Mouse (Mus musculus) adrenal gland, adult 18-20 months (tissue): ENCODE data around the gene Nemp2. TPM values are rescaled to one million over a fixed set of nuclear protein-coding genes. Genes with fewer than 3 reads are reported as not detected.

Experiments used
- DNase-seq, 2 experiments: peaks; one replicate each; pipeline ENCODE4 v3.0.0; 2021 to 2022; ENCODE audit warnings: low spot score in 2 of 2
- long read RNA-seq, 2 experiments: library from polyadenylated mRNA; stranded (forward); transcript quantifications; one replicate each; pipeline ENCODE4 v2.0.0; 2021
- total RNA-seq, 2 experiments: library from RNA; stranded (reverse); gene quantifications; 1 replicate in 1 of 2; 2 replicates in 1 of 2; pipeline ENCODE4 v1.2.3; 2021

Nemp2 gene
- total RNA-seq, result 1 to 10 TPM; 1.5 to 1.9 TPM
- long read RNA-seq, experiment 1, result 0 reads
- long read RNA-seq, experiment 2, result 0 reads

DNA sequence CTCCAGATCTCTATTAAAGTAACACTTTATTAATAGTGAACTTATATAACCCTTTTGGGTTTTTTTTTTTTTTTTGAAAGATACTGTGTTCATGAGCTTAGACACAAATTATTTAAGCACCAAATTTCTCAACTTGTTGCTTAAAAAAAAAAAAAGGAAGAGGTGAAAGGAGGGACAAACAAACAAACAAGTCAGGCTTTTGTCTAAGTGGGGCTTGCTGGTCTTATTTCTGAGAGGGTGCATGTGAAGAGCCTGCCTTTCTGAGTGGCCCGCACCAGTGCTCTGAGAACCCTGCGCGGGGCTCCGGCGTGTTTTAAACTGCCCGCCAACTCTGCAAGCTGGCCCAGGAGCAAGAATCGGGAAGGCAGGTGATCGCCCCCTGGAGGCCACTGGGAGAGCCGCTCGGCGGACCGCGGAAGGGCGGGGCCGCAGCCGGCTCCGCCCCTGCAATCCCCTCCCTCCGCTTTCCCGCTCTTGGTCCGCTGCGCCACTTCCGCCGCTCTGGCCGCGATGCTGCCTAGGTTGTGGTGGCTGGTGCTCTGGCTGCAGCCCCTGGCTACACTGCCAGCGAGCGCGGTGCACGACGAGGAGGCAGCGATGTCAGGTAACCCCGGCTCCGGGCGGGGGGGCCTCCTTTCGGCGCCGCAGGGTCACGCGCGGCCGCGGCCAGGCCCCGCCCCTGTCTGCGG is at the start of gene Nemp2:
Gene Nemp2, plus strand, starts transcription at position 456 of the 689 bp plus-strand sequence.
- DNase-seq, result peak; percentile 94 to 97

DNA sequence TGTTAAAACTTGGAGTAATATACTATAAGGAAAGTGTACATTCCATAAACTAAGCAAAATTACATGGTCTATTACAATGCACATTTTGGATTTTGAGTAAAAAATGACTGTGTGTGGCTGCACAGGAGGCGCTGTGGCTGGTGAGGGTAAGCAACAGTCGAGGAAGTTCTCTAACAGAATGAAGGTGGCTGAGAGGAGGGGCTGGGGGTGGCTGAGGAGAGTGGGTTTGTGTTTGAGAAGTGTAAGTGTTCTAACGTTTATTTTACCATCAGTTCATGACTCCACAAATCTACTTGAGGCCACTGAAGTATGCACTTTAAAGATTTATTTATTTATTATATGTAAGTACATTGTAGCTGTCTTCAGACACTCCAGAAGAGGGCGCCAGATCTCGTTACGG is 48.8 kb upstream of the Nemp2 start:
- DNase-seq, result no peak

GRCm38 (mm10) chr1:52582866-52583265 is 47.6 kb upstream of the Nemp2 start:
- DNase-seq, result no peak

- DNase-seq, result no peak
These were observed 33.4 kb upstream of the Nemp2 start for GRCm38 (mm10) chr1:52596982-52597646.

- peak; percentile 55 to 56 for DNase-seq
These were observed 32.7 kb upstream of the Nemp2 start for GRCm38 (mm10) chr1:52597761-52598160.

DNA sequence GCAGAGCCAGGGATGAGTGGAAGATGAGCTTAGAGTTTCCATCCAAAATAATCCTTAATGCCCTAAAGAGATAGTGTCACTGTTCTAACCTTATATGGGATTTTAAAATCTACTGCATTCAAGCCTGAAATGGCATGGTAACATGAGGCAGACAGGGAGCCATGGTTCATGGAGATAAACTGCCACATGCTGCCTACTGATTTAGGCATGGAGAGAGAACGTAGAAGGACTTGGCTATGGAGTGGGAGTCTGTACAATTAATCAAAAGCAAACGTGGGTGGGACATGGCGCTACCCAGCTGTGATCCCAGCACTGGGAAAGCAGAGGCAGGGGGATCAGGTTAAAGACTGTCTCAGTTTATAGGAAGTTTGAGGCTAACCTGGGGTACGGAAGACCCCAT is 32.1 kb upstream of the Nemp2 start:
- DNase-seq, result no peak

DNA sequence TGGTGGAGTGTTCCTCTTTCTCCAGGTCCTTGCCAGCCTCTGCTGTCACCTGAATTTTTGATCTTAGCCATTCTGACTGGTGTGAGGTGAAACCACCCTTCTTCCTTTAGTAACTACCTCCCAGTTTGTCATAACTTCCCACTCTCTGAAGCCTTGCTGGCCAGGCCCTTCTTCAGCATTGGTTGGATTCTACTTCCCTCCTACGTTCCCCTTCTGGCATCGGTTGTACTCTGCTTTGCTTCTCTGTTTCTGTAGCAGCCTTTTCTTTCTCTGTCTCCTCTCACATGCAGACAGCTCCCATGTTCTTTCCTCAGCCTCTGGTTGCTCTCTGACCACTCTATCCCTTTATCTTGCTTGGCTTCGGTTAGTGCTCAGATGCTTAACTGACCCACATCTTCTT is 29.0 kb upstream of the Nemp2 start:
- DNase-seq, result no peak

DNA sequence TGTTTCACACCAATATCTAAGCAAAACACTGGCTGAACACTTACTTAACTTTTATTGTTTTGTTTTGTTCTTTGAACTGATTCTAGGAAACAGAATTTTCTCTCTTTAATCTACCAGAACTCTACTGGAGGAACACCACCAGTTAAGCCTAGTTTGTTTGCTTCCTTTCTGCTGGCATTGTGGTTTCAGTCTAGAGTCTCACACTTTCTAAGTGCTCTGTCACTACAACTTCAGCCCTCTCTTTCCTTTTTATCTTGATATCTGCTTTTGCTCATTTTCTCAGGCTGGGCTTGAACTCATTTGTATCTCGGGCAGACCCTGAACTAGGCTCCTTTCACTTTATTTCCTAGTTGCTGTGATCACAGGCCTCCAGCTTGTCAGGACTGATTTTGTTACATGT is 22.8 kb upstream of the Nemp2 start:
- no peak for DNase-seq

GRCm38 (mm10) chr1:52608486-52608885 is 22.0 kb upstream of the Nemp2 start:
- DNase-seq, result no peak

DNA sequence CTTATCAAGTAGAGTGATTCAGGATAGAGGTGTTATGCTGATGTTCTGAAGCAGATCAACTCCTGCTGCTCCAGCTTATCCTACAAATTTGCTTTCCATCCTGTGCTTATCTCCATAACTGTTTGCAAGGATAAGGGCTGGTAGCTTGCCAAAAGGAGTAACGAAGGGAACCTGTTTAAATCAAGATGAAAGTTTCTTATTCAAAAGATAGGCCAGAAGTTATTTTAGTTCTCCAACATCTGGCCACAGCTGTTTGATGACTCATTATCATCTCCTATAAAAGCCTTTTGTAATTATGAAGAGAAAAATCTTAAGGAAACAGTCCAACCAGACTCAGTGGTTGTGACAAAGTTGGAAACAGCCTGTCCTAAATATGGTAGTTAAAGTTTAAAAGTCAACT is 12.3 kb upstream of the Nemp2 start:
- no peak for DNase-seq

- DNase-seq, result no peak
These were observed 10.1 kb upstream of the Nemp2 start for GRCm38 (mm10) chr1:52620442-52620841.

DNA sequence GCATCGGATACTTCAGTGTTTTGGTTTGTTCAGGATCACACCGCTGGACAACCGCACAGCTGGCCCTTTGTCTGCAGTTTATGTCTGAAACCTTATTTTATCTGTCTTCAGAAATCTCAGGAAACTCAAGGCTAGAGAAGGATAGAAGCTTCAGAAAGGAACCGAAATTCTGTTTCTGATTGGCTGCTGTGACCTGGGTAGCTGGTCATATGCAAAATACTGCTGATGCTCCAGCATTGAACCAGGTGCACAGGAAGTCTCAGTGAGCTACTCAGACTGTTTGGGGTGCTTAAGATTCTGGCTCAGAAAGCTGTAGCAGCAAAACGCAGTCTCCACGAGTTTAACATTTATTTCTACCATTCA is 415 bp downstream of the Nemp2 start:
- DNase-seq, result no peak

DNA sequence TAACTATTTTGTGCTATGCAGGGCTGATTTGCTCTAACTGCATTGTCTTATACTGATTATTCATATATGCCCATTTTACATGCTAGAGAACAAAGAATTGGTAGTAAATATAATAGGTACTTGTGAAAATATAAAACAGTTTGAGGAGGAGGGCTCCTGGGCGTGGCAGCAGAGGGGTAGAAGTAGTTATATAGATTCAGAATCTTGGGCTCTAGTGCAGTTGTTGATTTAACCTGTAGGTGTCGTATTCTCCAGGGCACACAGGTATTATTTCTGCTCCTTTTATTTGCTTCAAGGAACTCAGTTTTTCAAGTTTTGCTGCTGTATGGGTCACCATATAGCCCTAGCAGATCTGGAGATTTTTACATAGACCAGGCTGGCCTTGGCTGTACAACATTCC is 1.1 kb downstream of the Nemp2 start:
- no peak for DNase-seq

- DNase-seq, result no peak
These were observed 3.7 kb downstream of the Nemp2 start for GRCm38 (mm10) chr1:52634251-52634650.

- DNase-seq, result no peak
These were observed 5.4 kb downstream of the Nemp2 start for GRCm38 (mm10) chr1:52635932-52636331.

DNA sequence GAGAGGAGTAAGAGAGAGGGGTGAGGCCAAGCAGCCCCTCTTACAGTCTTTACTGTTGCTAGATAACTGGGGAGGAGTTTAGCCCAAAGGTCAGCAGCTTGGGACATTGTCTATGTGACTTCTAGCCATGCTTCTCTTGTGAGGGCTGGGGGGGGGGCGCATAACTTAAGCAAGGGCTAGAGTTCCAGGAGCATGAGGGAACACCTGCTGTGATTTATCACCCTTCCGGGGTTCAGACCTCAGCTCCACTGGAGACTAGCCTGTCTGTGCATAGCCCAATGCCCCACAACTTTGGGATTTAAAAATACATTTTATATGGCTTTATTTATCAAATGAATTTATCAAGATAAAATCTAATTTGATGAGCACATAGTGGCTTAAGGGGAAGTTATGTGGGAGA is 7.6 kb downstream of the Nemp2 start:
- no peak for DNase-seq

DNA sequence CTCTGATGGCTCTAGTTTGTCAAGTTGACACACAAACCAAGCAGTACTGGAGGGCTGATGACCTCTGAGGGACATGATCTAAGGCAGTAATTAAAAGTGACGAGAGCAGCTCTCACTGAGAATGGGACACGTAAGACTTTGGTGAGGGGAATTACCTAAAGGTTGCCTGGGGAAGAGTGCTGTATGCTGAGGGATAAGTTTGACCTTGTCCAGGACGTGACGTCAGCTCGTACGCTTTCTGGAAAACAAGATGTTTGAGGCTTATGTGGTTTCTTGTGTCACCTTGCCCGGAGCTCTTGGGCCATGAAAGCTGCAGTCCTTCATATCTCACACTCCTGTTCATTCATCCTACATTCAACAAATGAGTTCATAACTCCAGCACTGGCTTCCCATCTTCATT is 8.6 kb downstream of the Nemp2 start:
- DNase-seq, result no peak

- no peak for DNase-seq
These were observed 9.8 kb downstream of the Nemp2 start for GRCm38 (mm10) chr1:52640266-52640665.

DNA sequence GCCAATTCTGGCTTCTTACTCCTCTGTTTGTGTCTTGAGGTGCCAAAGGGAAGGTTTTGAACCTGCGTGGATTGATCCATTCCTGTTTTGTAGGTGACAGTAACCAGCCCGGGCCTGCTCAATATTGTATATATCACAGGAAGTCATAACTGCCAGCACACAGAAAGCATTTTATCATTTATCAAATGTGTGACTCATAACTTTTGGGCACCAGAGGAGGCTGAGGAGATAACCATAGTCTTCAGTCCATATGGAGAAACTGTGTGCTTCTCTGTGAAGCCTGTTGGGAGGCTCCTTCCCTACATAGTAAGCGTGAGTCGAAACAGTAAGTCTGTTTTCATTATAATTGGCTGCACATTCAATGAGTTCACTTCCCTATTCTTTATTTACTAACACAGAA is 10.2 kb downstream of the Nemp2 start:
- no peak for DNase-seq

DNA sequence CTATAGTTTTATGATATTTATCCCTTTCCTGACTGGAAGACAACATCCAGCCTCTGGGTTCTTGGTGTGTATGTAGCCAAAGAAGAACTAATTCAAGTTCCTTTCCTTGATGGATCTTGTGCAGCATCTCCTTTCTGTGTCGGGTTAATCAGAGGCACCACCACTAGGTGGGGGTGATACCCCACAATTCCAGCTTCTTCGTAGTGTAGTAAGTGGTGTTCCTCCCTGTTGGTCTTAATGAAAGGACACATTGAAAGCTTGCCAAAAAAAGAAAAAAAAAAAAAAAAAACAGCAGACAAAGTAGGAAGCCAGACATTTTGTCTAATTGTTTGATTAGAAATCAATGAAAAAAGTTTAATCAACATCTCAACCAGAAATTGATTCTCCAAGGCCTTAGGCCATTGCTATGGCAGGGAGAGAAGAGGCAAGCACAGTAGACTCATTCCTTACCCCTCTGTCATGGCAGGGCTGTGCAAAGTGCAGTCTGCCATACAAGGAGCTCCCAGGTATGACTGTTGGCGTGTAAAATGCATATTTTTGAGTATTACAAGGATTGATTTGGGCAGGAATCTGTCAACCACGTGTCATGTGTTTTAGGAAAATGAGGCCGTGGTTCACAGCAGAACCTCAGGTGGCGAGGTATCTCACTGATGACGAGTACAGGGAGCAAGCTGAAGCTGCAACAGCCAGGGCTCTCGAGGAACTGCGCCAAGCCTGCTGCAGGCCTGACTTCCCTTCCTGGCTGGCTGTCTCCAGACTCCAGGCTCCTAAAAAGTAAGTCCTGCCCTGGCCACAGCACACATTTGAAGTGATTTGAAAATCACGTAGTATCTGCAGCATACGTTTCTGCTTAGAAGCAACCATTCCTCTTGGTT is 17.9 kb downstream of the Nemp2 start:
- peak; percentile 57 to 62 for DNase-seq

- DNase-seq, result no peak
These were observed 19.6 kb downstream of the Nemp2 start for GRCm38 (mm10) chr1:52650066-52650465.
